Mouse (Mus musculus): ENCODE measurements around the gene Col8a2.

Col8a2 gene

DNA sequence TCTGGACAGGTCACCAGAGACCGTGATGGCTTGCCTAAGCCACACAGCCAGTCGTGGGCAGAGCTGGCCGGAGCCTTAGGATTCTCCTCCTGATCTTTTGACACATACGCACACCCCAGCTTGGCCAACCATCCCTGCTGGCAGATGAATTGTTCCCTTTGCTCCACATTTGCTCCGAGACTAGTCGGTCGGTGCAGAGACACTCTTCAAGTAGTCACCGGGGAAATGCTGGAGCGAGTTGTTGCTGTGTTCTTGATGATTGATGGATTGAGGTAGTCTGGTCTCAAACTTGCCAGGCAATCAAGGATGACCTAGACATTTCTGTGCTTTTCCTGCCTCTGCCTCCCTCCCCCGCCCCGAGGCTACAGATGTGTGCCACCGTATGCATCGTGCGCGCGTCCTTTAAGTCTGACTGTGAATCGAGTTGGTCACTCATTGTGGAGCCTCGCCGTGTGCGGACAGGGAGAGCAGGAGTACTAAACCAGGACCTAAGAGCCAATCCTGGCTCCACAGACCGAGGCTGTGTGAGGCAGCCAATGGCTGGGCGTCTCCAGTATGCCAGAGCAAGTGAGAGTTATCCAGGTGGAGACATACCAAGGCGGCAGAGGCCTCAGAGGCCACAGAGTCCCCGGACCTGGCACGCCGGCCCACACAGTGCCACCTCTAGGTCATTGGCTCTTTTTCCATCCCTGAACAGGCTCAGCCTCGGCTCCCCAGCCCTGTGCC lies 15.2 kb downstream of the Col8a2 start:
- DNase-seq (ENCODE audit: low read depth, low spot score) = peak; percentile 33

DNA sequence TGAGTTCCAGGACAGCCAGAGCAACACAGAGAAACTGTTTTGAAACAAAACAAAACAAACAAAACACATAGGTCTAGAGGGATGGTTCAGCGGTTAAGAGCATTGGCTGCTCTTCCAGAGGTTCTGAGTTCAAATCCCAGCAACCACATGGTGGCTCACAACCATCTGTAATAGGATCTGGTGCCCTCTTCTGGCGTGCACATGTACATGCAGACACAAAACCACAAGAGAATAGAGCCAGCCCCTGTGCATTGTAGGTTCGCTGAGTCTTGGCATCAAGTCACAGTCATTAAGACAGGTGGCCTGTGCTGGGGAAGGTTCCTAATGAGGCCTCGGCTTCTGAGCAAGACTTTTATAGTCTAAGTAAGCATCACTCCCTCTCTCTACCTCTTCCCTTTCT lies 17.3 kb downstream of the Col8a2 start:
- DNase-seq (ENCODE audit: low read depth, low spot score) = peak; percentile 55

GRCm38 (mm10) chr4:126305428-126305827 lies 18.8 kb downstream of the Col8a2 start:
- DNase-seq (ENCODE audit: low read depth, low spot score) = no peak

DNA sequence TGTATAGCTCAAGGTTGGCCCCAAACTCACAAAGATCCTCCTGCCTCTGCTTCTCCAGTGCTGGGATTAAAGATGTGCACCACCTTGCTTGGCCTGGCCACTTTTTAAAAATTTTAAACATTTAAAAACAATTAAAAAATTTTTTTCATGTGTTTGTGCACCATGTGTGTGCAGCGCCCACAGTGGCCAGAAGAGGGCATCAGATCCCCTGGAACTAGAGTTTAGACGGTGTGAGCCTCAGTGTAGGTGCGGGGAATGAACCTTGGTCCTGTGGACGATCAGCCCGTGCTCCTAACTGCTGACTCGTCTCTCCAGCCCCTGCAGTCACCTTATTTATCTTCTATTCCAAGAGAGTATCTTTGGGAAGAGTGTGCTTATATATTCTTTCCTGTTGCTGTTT lies 19.5 kb downstream of the Col8a2 start:
- DNase-seq (ENCODE audit: low read depth, low spot score) = peak; percentile 66

- DNase-seq (ENCODE audit: low read depth, low spot score) = peak; percentile 33
Measured at GRCm38 (mm10) chr4:126306827-126307226, 20.2 kb downstream of the Col8a2 start.

GRCm38 (mm10) chr4:126309211-126309921 lies 22.8 kb downstream of the Col8a2 start:
- no peak for DNase-seq (ENCODE audit: low read depth, low spot score)

DNA sequence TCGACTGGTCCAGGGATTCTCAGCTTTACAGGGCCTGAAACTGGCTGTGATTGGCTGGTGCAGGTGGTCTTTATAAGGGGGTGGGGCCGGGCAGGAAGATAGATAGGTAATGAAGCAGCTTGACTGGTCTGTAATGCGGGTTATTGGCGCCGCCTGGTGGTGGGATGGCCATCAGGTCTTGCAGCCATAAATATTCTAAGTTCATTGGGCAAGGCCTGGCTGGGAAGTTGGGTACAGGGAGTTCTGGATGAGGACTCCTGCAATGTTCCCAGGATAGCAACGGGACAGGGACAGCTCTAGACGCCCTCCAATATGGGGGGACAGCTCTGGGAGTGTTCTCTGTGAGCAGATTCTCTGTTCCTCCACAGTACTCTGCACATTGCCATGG lies 23.3 kb downstream of the Col8a2 start:
- DNase-seq (ENCODE audit: low read depth, low spot score) = peak; percentile 94

- no peak for DNase-seq (ENCODE audit: low read depth, low spot score)
Measured at GRCm38 (mm10) chr4:126310344-126310743, 23.8 kb downstream of the Col8a2 start.

DNA sequence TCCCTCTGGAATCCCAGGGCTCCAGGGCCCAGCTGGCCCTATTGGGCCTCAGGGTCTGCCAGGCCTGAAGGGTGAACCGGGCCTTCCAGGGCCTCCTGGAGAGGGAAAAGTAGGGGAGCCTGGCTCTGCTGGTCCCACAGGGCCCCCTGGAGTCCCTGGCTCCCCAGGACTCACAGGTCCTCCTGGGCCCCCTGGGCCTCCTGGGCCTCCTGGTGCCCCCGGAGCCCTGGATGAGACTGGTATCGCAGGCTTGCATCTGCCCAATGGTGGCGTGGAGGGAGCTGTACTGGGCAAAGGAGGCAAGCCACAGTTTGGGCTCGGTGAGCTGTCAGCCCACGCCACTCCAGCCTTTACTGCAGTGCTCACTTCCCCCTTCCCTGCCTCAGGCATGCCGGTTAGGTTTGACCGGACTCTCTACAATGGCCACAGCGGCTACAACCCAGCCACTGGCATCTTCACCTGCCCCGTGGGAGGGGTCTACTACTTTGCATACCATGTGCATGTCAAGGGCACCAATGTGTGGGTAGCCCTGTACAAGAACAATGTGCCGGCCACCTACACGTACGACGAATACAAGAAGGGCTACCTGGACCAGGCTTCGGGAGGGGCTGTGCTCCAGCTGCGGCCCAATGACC lies 25.1 kb downstream of the Col8a2 start:
- DNase-seq (ENCODE audit: low read depth, low spot score) = no peak

DNA sequence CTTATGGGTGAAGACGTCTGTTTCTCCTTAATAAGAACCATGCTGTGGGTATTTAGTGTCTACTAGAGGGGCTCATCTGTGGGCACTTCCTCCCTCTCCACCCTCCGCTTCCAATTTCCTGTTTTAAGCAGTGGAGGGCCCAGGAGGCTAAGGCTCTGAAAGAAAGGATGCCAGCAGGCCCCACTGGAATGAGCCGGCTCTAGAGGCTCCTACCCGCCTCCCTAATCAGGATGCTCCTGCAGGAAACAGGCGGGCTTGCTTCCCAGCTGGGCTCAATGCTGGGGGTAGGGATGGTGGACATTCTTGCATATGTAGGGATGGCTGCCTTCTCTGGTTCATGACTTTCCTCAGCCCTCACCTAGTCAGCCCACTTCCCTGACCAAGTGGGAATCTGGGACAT lies 26.6 kb downstream of the Col8a2 start:
- DNase-seq (ENCODE audit: low read depth, low spot score) = no peak

GRCm38 (mm10) chr4:126314393-126314792 lies 27.8 kb downstream of the Col8a2 start:
- no peak for DNase-seq (ENCODE audit: low read depth, low spot score)

DNA sequence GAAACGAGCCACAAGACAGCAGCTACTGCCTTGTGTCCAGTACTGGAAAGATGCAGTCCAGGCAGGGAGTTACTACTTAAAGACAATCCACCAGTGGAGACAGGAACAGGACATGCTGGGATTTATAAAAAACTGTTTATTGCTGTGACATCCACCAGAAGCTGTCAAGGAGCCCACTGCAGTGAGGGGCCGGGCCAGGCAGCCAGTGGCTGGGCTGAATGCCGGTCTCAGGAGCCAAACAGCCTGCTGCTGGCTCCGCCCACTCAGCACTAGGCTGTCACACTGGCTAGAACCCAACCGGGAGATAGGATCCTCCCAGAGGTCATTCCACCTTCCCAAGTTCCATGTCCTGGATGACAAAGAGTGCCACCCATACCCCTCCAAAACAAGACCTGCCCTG lies 29.3 kb downstream of the Col8a2 start:
- DNase-seq (ENCODE audit: low read depth, low spot score) = peak; percentile 57

DNA sequence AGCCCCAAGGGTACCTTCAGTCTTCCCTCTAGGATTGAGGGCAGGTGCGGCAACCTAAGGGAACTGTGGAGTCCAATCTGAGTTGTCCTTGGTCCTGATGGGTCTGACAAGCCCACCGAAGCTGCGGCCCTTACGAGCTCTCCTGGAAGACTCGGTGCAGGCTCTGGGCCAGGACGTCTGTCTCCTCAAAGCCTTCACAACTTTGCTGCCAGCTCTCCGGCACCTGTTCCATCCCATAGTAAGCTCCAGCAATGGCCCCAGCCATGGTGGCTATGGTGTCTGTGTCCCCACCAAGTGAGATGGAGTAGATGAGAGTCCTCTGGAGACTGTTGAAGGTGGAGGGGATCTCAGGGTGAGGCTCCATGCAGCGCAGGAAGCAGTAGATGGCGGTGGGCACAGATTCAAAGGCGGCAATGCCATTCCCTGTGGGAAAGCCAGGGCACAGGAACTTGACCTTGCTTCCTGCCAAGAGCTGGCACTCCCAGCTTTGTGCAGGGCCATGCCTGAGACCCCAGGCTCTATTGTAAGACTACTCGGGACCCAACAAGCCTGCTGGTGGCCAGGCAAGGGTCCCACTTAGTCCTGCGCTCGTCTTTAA lies 29.9 kb downstream of the Col8a2 start:
- DNase-seq (ENCODE audit: low read depth, low spot score) = peak; percentile 22

- DNase-seq (ENCODE audit: low read depth, low spot score) = no peak
Measured at GRCm38 (mm10) chr4:126319806-126320205, 33.2 kb downstream of the Col8a2 start.

GRCm38 (mm10) chr4:126321111-126321853 lies 34.7 kb downstream of the Col8a2 start, which contains the start of gene Adprhl2:
Gene Adprhl2, minus strand, starts transcription at chr4:126321703.
- peak; percentile 99 for DNase-seq (ENCODE audit: low read depth, low spot score)

GRCm38 (mm10) chr4:126321854-126322511 lies 35.4 kb downstream of the Col8a2 start:
- no peak for DNase-seq (ENCODE audit: low read depth, low spot score)

DNA sequence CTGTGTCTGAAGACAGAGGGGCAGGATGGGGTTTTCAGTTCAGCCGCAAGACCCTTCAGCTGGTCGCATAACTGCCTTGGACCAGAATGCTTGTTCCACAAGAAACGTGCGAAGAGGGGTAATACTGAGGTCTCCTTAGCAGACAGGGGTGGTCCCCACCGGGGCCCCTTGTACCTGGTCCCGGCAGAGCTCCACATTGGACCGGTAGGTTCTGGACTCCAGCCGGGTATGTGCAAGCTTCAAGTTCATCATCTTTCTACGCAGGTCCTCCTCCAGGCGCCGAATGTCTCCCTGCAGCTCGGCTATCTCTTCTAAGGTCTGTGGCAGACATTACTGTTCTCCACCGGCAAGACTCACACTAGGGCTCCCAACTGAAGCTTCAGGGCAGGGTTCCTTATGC lies 36.1 kb downstream of the Col8a2 start:
- no peak for DNase-seq (ENCODE audit: low read depth, low spot score)

- no peak for DNase-seq (ENCODE audit: low read depth, low spot score)
Measured at GRCm38 (mm10) chr4:126324861-126325260, 38.3 kb downstream of the Col8a2 start.

GRCm38 (mm10) chr4:126325281-126325861 lies 38.8 kb downstream of the Col8a2 start, which contains the start of gene Tekt2:
Gene Tekt2, minus strand, starts transcription at chr4:126325688.
- DNase-seq (ENCODE audit: low read depth, low spot score) = peak; percentile 49

DNA sequence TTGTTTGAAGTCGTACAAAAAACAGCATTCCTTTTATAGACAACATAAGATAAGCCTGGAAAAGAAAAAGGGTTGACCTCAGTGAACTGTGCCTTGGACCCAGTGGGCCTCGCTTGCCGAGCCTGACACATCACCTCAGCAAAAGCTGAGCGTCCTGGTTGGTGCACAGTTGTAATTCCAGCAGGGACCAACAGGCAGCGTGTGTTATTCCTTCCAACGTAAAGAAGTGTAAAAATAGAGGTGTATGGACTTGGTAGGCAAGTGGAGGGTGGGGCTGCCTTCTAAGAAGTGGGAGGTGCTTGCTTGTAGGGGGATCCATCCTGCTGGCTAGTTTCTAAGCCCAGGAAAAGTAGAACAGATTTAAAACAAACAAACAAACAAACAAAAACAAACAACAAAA lies 39.4 kb downstream of the Col8a2 start:
- DNase-seq (ENCODE audit: low read depth, low spot score) = peak; percentile 70

- DNase-seq (ENCODE audit: low read depth, low spot score) = no peak
Measured at GRCm38 (mm10) chr4:126330295-126330694, 43.7 kb downstream of the Col8a2 start.

All from ZHBTc4 (cell line).